Mouse (Mus musculus): Measurements from ENCODE around the gene Fam53b. TPM values are rescaled to one million over a fixed set of nuclear protein-coding genes. Genes with fewer than 3 reads are reported as not detected.
A peak's percentile ranks its signal among the peaks of the same experiment; 100 is the strongest.

Gene Fam53b
- polyA plus RNA-seq, 1 experiment from 2014 or later = 22.5 TPM

DNA sequence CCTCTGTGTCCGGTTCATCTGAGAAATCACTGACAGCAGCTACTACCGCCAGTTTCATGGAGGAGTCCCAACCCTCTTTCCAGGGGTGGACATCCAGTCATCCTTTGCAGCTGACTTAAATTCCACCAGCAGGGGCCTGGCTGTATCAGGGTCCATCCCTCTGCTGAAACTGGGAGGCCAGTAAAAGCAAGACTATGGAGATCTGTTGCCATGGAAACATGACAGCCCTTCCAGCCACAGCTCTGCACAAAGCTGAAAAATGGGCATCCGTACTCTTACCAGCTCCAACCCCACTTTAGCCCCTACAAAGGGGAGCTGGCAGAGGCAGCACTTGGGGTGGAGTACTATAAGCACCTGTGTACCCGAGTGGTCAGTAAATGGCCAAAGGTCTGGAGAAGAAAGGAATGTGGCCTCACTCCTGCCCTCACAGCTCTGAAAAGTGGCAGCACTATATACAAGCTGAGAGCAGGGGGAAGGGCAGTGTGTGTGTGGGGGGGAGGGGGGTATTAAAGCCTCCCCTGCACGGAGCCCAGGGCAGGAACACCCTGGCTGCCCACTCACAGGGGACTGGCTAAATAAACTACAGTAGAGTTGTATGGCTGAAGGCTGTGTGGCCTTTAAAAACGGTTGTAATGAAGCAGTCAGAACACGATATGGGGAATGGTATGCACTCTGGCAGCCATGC is 32.4 kb downstream of the Fam53b start:
- Histone ChIP-seq H3K27ac (peak overlapping the region; percentile 79), H3K9ac (no peak overlapping the region), H3K27me3 (no peaks in the 10 kb centered on the region), H3K4me1 (peaks cover 57% of the 10 kb centered on the region), H3K9me3 (replicated peaks) (no peaks in the 10 kb centered on the region), H3K4me2 (no peak overlapping the region), H3K4me3 (replicated peaks) (no peak overlapping the region), H3K36me3 (peaks cover 15% of the 10 kb centered on the region)
- ATAC-seq (replicated peaks; ENCODE audit: low FRiP score) = peak; percentile 23; the same call in 1 of the 2 replicates
- WGBS = 26% methylated on average over 7 of the region's 7 CpGs

GRCm38 (mm10) chr7:132780611-132781010 is 33.1 kb downstream of the Fam53b start:
- H3K36me3 ChIP-seq = peaks cover 22% of the 10 kb centered on the region
- no peaks in the 10 kb centered on the region for H3K9me3 ChIP-seq (replicated peaks)
- no peak overlapping the region for H3K9ac ChIP-seq
- H3K4me1 ChIP-seq = peaks cover 54% of the 10 kb centered on the region
- H3K4me3 ChIP-seq (replicated peaks) = no peak overlapping the region
- ATAC-seq (replicated peaks; ENCODE audit: low FRiP score) = 0 out of 2 replicates have a peak, but pooled peaks have one; percentile 20
- peak overlapping the region; percentile 79 for H3K27ac ChIP-seq
- no peaks in the 10 kb centered on the region for H3K27me3 ChIP-seq
- WGBS = 39% methylated on average over 4 of the region's 4 CpGs
- no peak overlapping the region for H3K4me2 ChIP-seq

DNA sequence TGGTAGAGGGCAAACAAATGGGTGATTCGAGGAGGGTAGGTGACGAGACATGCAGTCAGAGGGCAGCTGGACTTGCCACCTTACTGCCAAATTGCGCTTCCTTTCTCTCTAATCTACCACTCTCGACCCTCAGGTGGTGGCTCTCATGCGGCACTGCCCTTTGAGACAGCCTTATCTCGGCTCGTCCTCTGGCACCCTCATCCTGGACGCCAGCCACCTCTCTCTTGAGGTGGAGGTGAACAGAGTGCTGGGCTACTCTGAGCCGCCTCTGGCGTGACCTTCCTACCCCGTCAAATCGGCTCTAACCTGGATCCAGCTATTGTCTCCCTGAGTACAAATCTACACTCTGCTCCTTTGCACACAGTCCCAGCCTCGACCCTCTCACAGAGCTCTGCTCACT is 35.1 kb downstream of the Fam53b start:
- Histone ChIP-seq H3K27ac (no peak overlapping the region), H3K27me3 (no peaks in the 10 kb centered on the region), H3K4me1 (peaks cover 44% of the 10 kb centered on the region), H3K9ac (no peak overlapping the region), H3K36me3 (peaks cover 31% of the 10 kb centered on the region), H3K4me2 (no peak overlapping the region), H3K4me3 (replicated peaks) (no peak overlapping the region), H3K9me3 (replicated peaks) (no peaks in the 10 kb centered on the region)
- 83% methylated on average over 13 of the region's 13 CpGs for WGBS
- no peak for ATAC-seq (replicated peaks; ENCODE audit: low FRiP score)

GRCm38 (mm10) chr7:132777728-132778453 is 35.8 kb downstream of the Fam53b start:
- peaks cover 38% of the 10 kb centered on the region for H3K36me3 ChIP-seq
- no peak overlapping the region for H3K4me3 ChIP-seq (replicated peaks)
- peak; percentile 49; the same call in 1 of the 2 replicates for ATAC-seq (replicated peaks; ENCODE audit: low FRiP score)
- no peaks in the 10 kb centered on the region for H3K27me3 ChIP-seq
- WGBS = 88% methylated on average over 1 of the region's 1 CpGs
- H3K9me3 ChIP-seq (replicated peaks) = no peaks in the 10 kb centered on the region
- H3K9ac ChIP-seq = no peak overlapping the region
- H3K4me2 ChIP-seq = no peak overlapping the region
- H3K27ac ChIP-seq = no peak overlapping the region
- peaks cover 38% of the 10 kb centered on the region for H3K4me1 ChIP-seq

GRCm38 (mm10) chr7:132777117-132777516 is 36.6 kb downstream of the Fam53b start:
- H3K9ac ChIP-seq = no peak overlapping the region
- no peaks in the 10 kb centered on the region for H3K9me3 ChIP-seq (replicated peaks)
- WGBS = 88% methylated on average over 7 of the region's 7 CpGs
- peaks cover 35% of the 10 kb centered on the region for H3K4me1 ChIP-seq
- H3K4me3 ChIP-seq (replicated peaks) = no peak overlapping the region
- no peak overlapping the region for H3K4me2 ChIP-seq
- H3K36me3 ChIP-seq = peaks cover 38% of the 10 kb centered on the region
- no peak overlapping the region for H3K27ac ChIP-seq
- ATAC-seq (replicated peaks; ENCODE audit: low FRiP score) = no peak; the same call in 1 of the 2 replicates
- H3K27me3 ChIP-seq = no peaks in the 10 kb centered on the region

- Histone ChIP-seq H3K27ac (no peak overlapping the region), H3K9me3 (replicated peaks) (no peaks in the 10 kb centered on the region), H3K9ac (no peak overlapping the region), H3K27me3 (no peaks in the 10 kb centered on the region), H3K4me1 (peaks cover 29% of the 10 kb centered on the region), H3K36me3 (peaks cover 41% of the 10 kb centered on the region), H3K4me2 (no peak overlapping the region), H3K4me3 (replicated peaks) (no peak overlapping the region)
- no peak; the same call in 1 of the 2 replicates for ATAC-seq (replicated peaks; ENCODE audit: low FRiP score)
- WGBS = 82% methylated on average over 7 of the region's 7 CpGs
These were observed 37.2 kb downstream of the Fam53b start for GRCm38 (mm10) chr7:132776338-132777111.

GRCm38 (mm10) chr7:132775922-132776321 is 37.8 kb downstream of the Fam53b start:
- 91% methylated on average over 10 of the region's 10 CpGs for whole genome bisulfite sequencing
- ATAC-seq (replicated peaks; ENCODE audit: low FRiP score) = no peak
- no peak overlapping the region for H3K4me3 ChIP-seq (replicated peaks)
- H3K9me3 ChIP-seq (replicated peaks) = no peaks in the 10 kb centered on the region
- no peak overlapping the region for H3K27ac ChIP-seq
- peaks cover 45% of the 10 kb centered on the region for H3K36me3 ChIP-seq
- no peak overlapping the region for H3K4me2 ChIP-seq
- no peaks in the 10 kb centered on the region for H3K27me3 ChIP-seq
- H3K9ac ChIP-seq = no peak overlapping the region
- peaks cover 23% of the 10 kb centered on the region for H3K4me1 ChIP-seq

DNA sequence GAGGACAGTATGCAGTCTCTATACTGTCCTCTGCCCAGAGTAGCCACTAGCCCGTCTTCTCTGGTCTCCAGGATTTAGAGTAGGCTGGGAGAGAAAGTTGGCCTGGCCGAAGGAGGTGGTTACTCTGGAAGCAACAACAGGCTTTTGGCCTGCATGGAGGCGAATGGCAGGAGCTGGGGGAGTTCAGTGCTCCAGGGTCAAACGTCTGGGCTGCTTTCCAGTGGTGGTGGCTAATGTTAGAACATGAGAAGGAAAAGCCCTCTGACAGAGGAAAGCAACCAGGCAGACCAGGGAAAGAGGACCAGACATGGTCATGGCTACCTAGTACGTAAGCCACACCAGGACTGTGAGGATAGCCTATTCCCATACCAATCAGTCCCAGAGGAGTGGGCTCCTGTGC is 38.4 kb downstream of the Fam53b start:
- 62% methylated on average over 5 of the region's 5 CpGs for WGBS
- Histone ChIP-seq H3K27ac (no peak overlapping the region), H3K4me1 (peaks cover 17% of the 10 kb centered on the region)

GRCm38 (mm10) chr7:132773011-132773705 is 40.5 kb downstream of the Fam53b start:
- Histone ChIP-seq H3K9me3 (replicated peaks) (no peaks in the 10 kb centered on the region), H3K27ac (no peak overlapping the region)

More for the DNA sequence above, 38.4 kb downstream of the Fam53b start:
- Histone ChIP-seq H3K9ac (no peak overlapping the region), H3K27me3 (no peaks in the 10 kb centered on the region), H3K9me3 (replicated peaks) (no peaks in the 10 kb centered on the region), H3K4me2 (no peak overlapping the region), H3K36me3 (peaks cover 51% of the 10 kb centered on the region), H3K4me3 (replicated peaks) (no peak overlapping the region)
- no peak for ATAC-seq (replicated peaks; ENCODE audit: low FRiP score)

GRCm38 (mm10) chr7:132772440-132772839 is 41.2 kb downstream of the Fam53b start:
- no peak overlapping the region for H3K4me2 ChIP-seq
- H3K27me3 ChIP-seq = no peaks in the 10 kb centered on the region
- H3K4me1 ChIP-seq = peaks cover 34% of the 10 kb centered on the region
- peak; percentile 63; the same call in 1 of the 2 replicates for ATAC-seq (replicated peaks; ENCODE audit: low FRiP score)
- no peak overlapping the region for H3K9ac ChIP-seq
- H3K4me3 ChIP-seq (replicated peaks) = no peak overlapping the region
- no peaks in the 10 kb centered on the region for H3K9me3 ChIP-seq (replicated peaks)
- peaks cover 50% of the 10 kb centered on the region for H3K36me3 ChIP-seq
- no peak overlapping the region for H3K27ac ChIP-seq
- 79% methylated on average over 5 of the region's 5 CpGs for WGBS

More at GRCm38 (mm10) chr7:132773011-132773705, 40.5 kb downstream of the Fam53b start:
- no peak for ATAC-seq (replicated peaks; ENCODE audit: low FRiP score)
- 90% methylated on average over 7 of the region's 7 CpGs for WGBS
- H3K27me3 ChIP-seq = no peaks in the 10 kb centered on the region
- H3K4me3 ChIP-seq (replicated peaks) = no peak overlapping the region
- no peak overlapping the region for H3K4me2 ChIP-seq
- H3K9ac ChIP-seq = no peak overlapping the region
- peaks cover 53% of the 10 kb centered on the region for H3K36me3 ChIP-seq
- peaks cover 29% of the 10 kb centered on the region for H3K4me1 ChIP-seq

GRCm38 (mm10) chr7:132768498-132769344 is 45.0 kb downstream of the Fam53b start:
- Histone ChIP-seq H3K9me3 (replicated peaks) (no peaks in the 10 kb centered on the region), H3K27ac (peak overlapping the region; percentile 25; the same call in 1 of the 2 replicates), H3K9ac (no peak overlapping the region), H3K36me3 (peaks cover 41% of the 10 kb centered on the region), H3K4me2 (no peak overlapping the region), H3K4me1 (peaks cover 29% of the 10 kb centered on the region), H3K4me3 (replicated peaks) (no peak overlapping the region), H3K27me3 (no peaks in the 10 kb centered on the region)
- WGBS = 66% methylated on average over 12 of the region's 12 CpGs
- no peak; the same call in 1 of the 2 replicates for ATAC-seq (replicated peaks; ENCODE audit: low FRiP score)
